Mouse (Mus musculus): ENCODE results near the gene Cct5. TPM values are rescaled to one million over a fixed set of nuclear protein-coding genes. Genes with fewer than 3 reads are reported as not detected.

Gene Cct5
- 412 and 454 TPM in 2 replicates for total RNA-seq (2014; fragmentation: Nextera tagmentation)
- total RNA-seq (2017): 535 and 555 TPM in 2 replicates

DNA sequence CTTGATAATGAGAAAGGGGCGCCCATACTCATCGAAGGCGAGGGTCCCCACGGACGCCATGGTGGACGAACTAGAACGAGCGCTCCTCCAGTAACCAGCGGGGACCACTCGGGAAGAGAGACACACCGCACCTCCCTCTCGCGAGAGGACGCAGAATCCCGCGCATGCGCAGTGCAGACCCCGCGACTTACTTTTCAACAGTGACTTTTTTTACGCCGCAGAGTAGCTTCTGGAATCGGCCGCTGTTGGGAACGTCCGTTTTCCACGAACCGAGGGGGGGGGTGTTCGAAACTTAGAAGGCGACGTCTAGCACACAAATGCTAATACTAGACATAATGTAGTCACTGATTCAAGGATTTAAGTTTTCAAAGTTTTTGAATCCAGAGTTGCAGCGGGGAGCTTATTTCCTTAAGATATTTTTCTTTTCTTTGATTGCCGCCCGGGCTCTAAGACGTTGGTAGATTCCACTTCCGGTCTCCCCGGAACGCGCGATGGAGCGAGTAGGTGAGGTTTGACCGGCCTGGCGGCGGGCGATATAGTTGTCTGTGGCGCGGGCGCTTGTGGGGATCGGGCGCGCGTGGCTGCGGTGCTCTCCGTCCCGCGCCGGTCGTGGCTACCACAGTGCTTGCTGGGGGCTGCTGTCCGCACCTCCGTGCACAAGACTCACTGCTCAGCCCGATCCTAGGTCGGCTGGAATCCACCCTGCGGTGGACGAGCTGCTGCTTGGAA lies at the start of gene Cct5, which contains the start of gene Fam173b:
TSS of gene Cct5 (minus strand) at position 159 of the 729 bp plus-strand sequence.
TSS of gene Fam173b (plus strand) at position 207 of the 729 bp plus-strand sequence.
- ATAC-seq (replicated peaks; ENCODE audit: poor library complexity, severe bottlenecking): peak; percentile 80

DNA sequence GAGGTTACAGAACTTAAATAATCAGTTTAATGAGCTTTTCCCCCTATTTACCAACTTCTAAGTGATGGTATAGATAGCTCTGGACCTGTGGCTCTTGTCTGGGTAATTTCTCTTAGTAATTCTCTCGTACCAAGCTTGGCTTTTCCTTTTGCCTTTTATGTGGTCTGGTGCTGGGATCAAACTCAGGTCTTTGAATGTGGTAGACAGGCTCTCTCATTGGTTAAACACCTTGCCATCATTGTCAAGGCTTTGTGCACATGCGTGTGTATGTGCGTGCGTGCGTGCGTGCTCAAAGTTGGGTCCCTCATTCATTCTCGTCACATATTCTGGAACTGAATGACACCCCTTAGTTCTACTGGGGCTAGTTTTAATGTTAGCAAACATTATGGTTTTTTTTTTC lies 49.2 kb upstream of the Cct5 start:
- no peak for ATAC-seq (replicated peaks; ENCODE audit: poor library complexity, severe bottlenecking)

DNA sequence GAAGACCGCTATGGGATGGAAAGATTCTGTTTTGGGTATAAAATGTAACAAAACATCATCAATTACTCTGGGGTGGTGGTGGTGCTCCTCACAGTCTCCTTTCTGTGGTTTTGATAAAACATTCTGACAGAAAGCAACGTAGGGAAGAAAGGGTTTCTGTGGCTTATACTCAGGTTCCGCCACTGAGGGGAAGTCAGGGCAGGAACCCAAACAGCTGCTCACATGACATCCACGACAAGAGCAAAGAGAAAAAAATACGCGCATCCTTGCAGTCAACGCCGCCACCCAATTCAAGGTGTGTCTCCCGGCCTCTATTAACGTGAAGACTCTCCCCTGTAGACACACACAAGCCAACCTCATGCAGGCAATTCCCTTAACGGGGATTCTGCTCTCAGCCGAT lies 48.1 kb upstream of the Cct5 start:
- peak; percentile 42; the same call in 1 of the 2 replicates for ATAC-seq (replicated peaks; ENCODE audit: poor library complexity, severe bottlenecking)

DNA sequence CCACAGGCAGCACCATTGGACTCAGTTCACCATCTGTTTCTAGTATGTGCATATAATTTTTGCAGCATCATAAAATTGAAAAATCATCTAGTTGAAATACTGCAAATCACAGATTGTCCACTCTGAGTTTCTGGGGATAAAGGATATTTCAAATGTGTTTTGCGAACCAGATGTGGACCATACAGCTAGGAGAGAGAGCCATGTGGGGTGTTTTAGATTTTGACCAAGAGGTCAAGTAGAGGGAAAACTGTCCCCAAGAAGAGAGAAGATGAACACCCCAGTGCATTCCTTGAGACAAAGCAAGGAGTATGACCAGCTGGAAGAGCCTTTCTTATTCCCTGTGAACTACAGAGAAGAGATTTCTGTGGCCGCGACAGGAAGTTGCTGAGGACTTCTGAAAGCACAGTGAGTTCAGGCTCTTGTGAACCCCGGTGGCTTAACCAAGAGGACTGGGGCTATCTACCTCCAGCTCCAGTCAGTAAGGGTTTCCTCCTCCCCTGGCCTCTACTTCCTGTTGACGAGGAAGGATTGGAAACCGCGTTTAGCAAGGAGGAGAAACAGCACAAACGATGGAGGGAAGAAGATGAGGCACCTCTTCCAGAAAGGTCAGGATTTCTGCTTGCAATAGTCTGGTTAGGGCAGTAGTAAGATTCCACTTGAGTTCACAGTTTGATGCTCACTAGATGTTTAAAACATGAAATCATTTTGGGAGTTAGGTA lies 46.4 kb upstream of the Cct5 start:
- ATAC-seq (replicated peaks; ENCODE audit: poor library complexity, severe bottlenecking): peak; percentile 46

DNA sequence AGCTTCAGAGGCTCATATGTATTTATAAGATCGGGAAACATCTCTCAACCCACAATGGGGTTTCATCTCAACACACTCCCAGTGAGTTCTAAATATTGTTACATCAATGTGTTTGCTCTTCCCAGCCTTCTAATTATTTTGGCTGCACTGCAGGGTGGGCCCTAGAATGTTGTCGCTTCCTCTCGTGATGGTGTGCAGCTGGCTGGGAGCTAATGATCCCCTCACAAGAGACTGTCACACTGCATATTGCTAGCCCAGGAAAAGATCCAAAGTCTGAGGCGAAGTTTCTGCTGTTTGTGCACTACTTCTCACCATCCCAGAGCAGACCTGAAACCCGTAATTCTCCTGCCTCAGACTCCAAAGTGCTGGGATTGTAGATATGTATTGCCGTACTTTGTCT lies 45.6 kb upstream of the Cct5 start:
- ATAC-seq (replicated peaks; ENCODE audit: poor library complexity, severe bottlenecking): no peak

DNA sequence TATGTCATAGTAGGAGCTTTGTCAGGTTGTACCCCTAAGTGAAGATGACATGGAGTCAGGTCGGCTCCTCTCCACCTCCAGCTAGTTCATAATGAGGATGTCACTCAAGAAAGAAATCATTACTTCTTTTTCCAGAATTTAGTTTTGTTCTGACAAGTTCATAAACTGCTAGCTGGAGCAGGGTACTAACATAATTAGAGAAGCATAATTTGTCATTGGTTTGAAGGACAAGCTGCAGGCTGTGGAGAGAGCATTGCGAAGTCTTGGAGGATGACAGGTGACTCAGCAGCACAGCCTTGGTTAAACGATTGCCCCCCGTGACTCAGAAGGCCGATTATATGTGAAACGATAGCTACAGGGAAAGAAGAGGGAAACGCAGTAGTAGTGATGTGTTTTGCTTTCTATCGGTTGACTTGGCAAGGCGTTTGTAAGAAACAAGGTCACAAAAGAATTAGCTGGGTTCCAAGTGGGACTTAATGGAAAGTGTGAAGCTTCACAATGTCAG lies 34.5 kb upstream of the Cct5 start:
- no peak for ATAC-seq (replicated peaks; ENCODE audit: poor library complexity, severe bottlenecking)

DNA sequence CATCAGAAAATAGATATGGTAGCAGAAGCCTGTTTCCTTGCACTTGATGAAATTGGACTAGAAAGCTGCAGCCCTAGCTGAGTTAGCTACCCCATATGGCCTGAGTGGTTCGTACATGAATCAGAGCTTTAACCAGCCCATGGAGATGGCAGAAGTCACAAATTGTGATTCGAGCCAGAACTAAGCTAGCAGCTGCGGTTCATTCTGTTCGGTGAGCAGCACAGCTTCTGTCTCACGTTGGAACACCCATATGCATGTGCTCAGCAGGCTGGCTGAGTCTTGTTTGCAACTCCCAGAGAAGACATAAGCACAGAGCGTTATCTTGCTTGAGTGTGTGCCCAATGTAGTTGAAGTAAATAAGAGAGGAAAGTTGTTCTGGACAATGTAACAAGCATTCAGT lies 33.0 kb upstream of the Cct5 start:
- no peak for ATAC-seq (replicated peaks; ENCODE audit: poor library complexity, severe bottlenecking)

DNA sequence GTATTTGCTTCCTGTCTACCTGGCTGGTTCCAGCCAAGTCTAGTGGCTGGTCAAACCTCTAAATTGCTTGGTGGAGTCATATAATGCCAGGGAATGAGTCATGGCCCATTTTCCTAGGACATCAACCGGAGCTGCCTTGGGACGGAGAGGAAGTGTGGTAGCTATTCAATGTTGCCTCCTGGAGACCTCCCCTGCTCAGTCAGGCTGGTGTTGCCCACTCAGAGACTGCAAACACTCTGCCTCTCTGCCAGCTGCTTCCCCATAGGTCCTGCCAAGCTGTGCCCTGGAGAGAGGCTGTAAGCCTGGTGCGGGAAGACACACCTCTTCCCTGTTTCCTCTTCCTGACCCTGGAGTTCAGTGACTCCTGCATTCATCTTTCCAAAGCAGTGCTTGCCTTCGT lies 30.9 kb upstream of the Cct5 start:
- no peak; the same call in 1 of the 2 replicates for ATAC-seq (replicated peaks; ENCODE audit: poor library complexity, severe bottlenecking)

DNA sequence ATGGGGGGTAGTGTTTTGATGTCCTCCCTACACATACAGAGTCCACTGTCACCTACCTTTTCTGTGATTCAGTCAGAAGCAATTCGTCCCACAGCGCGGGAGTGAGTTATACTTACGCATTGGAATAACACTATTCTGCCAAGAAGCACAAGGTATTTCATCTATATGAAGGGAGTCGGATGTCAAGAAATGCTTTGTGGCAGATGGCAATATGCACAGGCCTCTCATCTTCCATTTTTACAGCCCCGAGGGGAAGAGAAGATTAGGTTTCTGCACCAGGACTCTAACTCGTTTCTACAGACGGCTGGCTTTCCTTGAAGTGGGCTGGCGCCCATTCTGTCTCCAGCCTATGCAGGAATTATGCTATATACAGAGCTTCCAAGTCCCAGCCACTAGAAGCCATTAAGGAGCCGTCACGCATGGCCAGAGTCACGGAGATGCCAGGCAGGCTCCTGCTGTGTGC lies 29.8 kb upstream of the Cct5 start:
- ATAC-seq (replicated peaks; ENCODE audit: poor library complexity, severe bottlenecking): no peak

DNA sequence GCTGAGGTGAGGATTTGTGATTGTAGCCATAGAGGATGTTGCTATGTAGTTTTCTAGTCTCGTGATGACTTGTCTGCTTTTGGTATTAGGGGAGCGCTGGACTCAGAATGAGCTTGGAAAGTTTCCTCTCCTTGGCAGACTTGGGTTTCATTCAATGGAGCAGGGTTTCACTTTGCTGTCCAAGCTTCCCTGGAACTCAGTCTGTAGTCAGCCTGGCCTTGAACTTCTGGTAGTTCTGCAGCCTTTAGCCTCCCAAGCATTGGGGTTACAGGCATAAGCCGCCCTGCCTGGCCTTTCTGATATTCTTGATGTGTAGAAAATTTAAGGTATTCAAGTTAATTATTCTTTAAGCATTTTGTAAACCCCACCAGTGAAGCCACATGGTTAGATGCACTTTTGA lies 28.0 kb upstream of the Cct5 start:
- ATAC-seq (replicated peaks; ENCODE audit: poor library complexity, severe bottlenecking): no peak

DNA sequence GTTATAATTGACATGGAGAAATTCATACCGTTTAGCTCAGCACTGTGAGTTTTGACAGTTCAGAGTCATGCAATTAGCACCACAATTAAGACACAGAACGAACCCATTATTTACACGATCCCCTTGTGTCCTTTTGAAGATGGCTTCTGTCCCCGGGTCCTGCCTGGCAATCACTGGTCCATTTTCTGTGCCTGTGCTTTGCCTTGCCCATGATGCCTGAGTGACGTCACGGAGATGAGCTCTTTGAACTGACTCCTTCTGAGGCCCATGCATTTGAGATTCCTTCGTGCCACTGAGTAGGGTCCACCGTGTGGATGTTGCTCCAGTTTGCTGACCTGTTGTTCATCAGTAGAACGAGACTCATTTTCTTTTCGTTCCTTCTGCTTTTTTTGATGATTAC lies 26.6 kb upstream of the Cct5 start:
- no peak for ATAC-seq (replicated peaks; ENCODE audit: poor library complexity, severe bottlenecking)

DNA sequence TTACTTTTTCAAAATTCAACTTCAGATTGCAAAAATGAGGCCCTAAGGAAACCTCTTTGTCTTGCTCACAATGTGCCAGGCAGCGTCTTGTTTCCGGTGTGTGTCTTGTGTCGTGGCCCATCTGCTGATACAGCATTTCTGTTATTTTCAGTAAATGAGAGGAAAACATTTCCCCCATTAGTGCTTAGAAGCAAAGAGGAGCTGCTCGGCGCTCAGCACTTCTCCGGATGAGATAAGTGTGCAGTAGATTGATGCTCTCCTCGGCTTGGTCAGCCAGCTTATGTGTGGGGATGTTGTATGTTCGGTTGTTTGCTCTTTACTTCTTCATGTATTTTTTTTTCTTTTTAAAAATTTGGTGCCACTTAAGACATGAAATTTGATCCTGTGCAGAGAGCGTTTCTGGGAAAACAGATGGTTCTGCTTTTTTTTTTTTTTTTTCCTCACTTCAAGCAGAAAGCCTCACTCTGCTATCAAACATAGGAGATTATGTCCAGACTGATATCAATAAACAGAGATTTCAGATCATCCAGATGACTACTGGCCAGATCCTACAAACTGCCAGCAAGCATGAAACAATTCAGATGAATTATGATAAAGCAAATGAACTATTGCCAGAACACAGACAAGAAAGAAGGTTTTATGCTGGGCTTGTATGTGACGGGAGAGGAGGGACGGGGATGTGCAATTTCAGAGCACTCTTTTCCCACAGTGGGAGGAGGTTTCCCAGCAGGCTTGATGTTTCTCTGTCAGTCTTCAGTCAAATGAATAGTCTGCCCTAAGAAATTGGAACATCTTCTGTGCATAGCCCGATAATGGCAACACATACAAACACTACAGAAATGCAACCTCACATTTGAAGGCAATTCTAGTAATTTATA lies 25.9 kb upstream of the Cct5 start:
- ATAC-seq (replicated peaks; ENCODE audit: poor library complexity, severe bottlenecking): no peak

DNA sequence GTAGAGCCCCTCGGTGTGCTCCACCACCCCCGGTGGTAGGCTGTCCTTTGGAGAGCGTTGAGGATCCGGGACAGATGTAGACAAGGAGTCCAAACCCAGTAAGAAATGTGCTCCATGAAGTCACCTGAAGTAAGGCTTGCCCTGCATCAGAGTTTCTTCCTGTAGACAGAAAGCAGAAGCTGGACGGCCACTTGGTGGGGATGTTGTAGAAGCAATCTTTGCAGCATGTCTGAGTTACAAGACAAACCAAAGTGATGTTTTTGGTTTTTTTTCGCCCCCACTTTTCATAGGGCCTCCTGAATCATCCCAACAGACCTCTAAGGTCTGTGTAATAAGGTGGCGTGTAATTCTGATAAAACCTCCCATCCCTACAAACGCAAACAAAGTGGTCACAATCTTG lies 17.9 kb upstream of the Cct5 start:
- ATAC-seq (replicated peaks; ENCODE audit: poor library complexity, severe bottlenecking): no peak

DNA sequence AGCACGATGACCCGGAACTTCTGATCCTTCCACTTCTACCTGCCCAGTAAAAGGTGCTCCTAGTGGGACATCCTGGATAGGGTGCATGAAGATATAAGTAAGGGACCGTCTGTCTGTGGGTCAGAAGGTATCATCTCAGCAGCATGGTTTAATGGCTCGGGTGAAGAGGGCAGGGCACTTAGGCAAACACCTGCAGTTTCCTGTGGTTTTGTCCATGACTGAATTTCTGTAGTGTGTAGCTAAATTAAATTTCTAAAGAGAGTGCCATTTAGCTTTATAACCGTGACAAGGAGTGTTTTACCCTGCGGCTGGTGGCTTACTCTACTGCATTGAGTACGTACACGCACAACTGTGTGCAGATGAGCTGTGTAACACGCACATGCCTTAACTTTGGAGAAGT lies 15.7 kb upstream of the Cct5 start:
- no peak for ATAC-seq (replicated peaks; ENCODE audit: poor library complexity, severe bottlenecking)

DNA sequence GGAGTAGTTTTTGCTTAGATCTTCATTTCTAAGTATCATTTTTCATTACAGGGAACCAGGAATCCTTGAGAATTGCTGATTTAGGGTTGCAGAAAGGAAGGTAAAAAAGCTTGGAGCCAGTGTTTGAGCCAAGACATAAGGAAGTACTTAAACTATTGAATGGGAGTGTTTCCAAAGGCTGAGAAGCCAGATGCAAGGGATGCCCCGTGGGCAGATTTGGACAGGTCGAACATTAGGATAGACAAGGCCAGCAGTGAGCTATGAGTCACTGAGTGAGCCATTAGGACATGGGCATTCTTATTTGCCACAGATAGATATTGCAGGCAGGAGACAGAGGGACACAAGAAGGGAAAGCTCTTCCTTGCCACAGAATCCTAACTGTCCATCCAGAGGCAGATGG lies 13.1 kb upstream of the Cct5 start:
- ATAC-seq (replicated peaks; ENCODE audit: poor library complexity, severe bottlenecking): no peak

DNA sequence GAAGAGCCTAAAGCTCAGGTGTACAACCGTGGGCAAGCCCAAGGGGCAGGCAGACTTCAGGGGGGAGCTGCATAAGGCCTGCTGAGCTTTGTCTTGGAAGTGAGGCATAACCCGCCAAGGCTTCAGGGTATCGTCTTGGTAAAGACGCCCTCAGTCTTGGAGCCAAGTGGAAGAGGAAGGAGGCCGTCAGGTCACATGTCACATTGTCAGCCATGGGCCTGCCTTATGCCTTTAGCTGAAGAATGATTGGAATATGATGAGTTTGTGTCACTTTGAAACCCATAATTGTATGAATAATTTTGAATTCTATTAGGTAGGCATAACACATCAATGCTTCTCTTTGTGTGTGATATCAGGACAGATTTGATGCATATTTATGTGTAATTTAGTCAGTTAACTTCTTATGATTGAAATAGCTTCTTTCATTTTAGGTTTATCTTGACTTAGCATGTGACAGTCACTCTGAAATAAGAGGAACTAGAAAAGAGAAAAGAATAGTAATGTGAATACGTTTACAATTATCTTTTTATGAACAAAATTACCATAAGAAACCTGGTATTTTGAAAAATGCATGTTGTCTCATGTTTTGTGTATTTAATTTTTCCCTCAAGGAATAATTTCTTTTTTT lies 12.3 kb upstream of the Cct5 start:
- ATAC-seq (replicated peaks; ENCODE audit: poor library complexity, severe bottlenecking): no peak

DNA sequence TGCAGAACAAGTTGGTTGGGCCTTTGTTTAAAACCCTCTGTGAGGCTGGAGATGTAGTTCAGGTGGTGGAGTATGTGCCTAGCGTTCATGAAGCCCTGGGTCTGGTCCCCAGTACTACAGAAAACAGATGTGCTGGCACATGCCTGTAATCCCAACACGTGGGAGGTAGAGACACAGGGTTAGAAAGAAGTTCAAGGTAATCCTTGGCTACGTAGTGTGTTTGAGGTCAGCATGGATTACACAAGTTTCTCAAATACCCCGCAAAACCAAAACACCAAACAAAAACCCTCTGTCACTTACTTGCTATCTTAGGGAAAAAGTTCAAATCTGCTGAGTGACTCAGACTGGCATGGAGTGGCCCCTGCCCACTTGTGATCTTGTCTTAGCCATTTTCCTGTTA lies 10.4 kb upstream of the Cct5 start:
- no peak for ATAC-seq (replicated peaks; ENCODE audit: poor library complexity, severe bottlenecking)

DNA sequence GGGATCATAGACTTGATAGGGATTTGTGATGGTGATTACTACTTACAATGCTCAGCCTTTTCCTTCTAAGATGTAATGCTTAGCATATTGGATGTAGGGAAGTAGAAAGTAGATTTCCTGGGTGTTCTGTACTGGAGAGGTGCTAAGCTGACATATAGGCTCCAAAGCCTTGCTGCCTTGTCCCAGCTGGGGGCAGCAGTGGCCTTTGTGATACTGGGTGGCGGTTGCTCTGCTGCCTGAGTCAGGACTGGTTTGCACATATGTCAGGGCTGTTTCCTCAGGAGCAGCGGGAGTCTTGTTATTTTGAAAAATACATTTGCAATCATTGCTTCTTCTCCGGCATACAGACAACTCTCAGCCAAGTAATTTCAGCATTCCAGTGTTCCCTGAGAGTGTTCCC lies 9.4 kb upstream of the Cct5 start:
- ATAC-seq (replicated peaks; ENCODE audit: poor library complexity, severe bottlenecking): no peak

DNA sequence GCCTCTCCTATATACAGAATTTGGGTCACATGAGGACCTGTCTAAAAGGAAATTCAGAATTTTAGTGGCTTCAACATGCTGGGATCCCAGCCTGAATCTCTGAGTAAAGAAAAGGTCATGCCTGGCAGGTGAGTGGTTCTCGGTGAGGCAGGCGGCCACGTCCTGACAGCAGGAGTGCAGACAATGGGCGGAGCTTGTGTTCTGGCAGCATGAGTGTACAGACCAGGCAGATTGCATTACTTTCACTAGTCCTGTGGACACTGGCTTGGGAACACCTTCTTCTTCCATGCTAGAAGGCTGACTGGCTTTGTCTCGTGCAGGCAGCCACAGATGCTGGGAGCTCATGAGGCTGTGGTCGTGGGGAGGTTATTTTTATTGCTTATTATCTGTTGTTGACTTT lies 5.2 kb upstream of the Cct5 start:
- ATAC-seq (replicated peaks; ENCODE audit: poor library complexity, severe bottlenecking): no peak

DNA sequence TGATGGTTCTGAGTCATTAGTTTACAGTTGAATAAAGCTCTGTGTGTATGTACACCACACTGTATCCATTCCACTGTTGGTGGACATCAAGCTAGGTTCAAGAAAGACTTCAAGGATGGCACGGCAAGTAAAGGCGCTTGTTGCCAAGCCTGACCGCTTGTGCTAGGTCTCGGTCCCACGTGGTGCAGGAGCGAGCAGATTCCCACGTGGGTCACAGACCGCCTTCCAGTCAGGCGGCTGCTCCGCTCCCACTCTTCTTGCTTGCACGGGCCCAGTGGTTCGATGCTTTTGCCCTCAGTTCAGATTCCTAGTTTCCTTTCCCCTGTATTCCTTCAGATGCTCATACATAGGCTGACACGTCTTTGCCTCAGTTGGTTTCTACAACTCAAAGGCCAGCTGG lies 1.5 kb upstream of the Cct5 start:
- ATAC-seq (replicated peaks; ENCODE audit: poor library complexity, severe bottlenecking): no peak

Data from granulocyte monocyte progenitor cell, adult 5-6 weeks (primary cell).